Mouse (Mus musculus): ENCODE measurements around the gene Rd3l. TPM values are rescaled to one million over a fixed set of nuclear protein-coding genes. Genes with fewer than 3 reads are reported as not detected.

Gene Rd3l
- total and polyA plus RNA-seq, 3 experiments = 0.08 TPM; not detected in 2

DNA sequence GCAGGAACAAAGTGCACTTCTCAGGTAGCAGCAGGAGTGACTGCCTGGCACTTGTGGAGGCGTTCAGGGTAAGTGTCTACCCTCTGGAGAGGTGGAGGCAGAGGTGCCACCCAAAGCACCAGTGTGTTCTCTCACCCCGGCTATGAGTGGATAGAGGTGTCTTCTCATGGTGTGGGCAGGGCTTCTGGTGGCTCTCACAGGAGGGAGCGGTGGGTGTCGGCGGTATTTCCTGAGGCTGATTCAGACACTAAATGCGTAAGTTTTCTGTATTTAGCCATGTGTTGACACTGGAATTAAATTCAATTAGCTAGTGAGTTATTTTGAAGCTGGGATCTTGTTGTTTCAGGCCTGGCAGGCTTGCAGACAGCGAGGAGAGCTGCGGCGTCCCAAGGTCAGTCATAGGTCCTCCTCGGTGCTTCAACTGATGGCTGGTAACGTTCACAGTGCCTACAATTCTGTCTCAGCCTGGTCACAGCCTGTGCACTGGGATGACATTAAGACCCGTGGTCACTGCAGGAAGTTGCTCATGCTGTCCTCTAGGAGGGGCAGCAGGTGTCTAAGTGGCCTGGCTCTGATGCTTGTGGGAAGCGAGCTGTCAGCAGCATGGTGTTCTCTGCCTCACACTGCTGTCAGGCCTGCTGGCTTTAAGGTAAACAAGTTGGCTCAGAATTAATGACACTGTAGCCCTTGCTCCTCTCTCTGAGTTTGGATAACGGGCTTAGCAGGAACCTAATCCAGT, 45.0 kb upstream of the Rd3l start:
- TF ChIP-seq ZMIZ1 (IDR thresholded peaks at IDR 0.05; ENCODE audit: low read depth, low read length) (no peak), ZNF384 (IDR thresholded peaks at IDR 0.05; ENCODE audit: low read depth, low read length) (no peak)
- Histone ChIP-seq H3K4me3 (ENCODE audit: control insufficient read depth in 1 of 2, insufficient read depth in 1 of 2, low read depth in 2 of 2, low read length in 2 of 2) (no peak overlapping the region), H3K79me2 (ENCODE audit: control insufficient read depth, insufficient read depth, low read length, poor library complexity) (no peaks in the 10 kb centered on the region), H3K27me3 (ENCODE audit: control insufficient read depth in 1 of 2, insufficient read depth in 2 of 2, low read length in 2 of 2) (no peaks in the 10 kb centered on the region), H3K36me3 (ENCODE audit: control insufficient read depth in 1 of 2, insufficient read depth in 2 of 2, low read length in 2 of 2) (no peaks in the 10 kb centered on the region), H3K27ac (ENCODE audit: control insufficient read depth, low read depth, low read length) (no peak overlapping the region), H3K9me3 (replicated peaks; ENCODE audit: insufficient read depth, low read length) (peaks cover 8% of the 10 kb centered on the region), H3K4me1 (ENCODE audit: control insufficient read depth in 1 of 2, insufficient read depth in 2 of 2, low read length in 2 of 2) (no peaks in the 10 kb centered on the region), H3K9ac (ENCODE audit: control insufficient read depth, low read depth, low read length, poor library complexity, severe bottlenecking) (no peak overlapping the region)
- DNase-seq (ENCODE audit: low read depth, low spot score) = no peak

DNA sequence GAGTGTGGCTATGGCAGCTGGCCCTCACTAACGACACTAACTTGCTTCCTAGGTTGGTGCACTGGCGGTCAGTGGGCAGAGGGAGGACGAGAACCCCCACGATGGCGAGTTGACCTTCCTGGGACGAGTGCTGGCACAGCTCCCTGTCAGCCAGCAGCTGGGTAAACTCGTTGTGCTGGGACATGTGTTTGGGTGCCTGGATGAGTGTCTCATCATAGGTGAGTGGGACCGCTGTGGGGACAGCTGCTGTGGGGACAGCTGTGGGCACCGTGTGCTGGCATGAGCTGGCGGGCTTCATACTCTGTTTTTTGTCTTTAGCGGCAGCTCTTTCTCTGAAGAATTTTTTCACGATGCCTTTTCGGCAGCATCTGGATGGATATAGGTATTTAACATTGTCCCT, 44.3 kb upstream of the Rd3l start:
- no peaks in the 10 kb centered on the region for H3K36me3 ChIP-seq (ENCODE audit: control insufficient read depth in 1 of 2, insufficient read depth in 2 of 2, low read length in 2 of 2)
- H3K4me1 ChIP-seq (ENCODE audit: control insufficient read depth in 1 of 2, insufficient read depth in 2 of 2, low read length in 2 of 2) = no peaks in the 10 kb centered on the region
- no peaks in the 10 kb centered on the region for H3K79me2 ChIP-seq (ENCODE audit: control insufficient read depth, insufficient read depth, low read length, poor library complexity)
- no peak overlapping the region for H3K9ac ChIP-seq (ENCODE audit: control insufficient read depth, low read depth, low read length, poor library complexity, severe bottlenecking)
- H3K27ac ChIP-seq (ENCODE audit: control insufficient read depth, low read depth, low read length) = no peak overlapping the region
- H3K4me3 ChIP-seq (ENCODE audit: control insufficient read depth in 1 of 2, insufficient read depth in 1 of 2, low read depth in 2 of 2, low read length in 2 of 2) = no peak overlapping the region
- no peaks in the 10 kb centered on the region for H3K27me3 ChIP-seq (ENCODE audit: control insufficient read depth in 1 of 2, insufficient read depth in 2 of 2, low read length in 2 of 2)
- TF ChIP-seq TBP (IDR thresholded peaks at IDR 0.05; ENCODE audit: low read depth, low read length) (no peak), MYC (IDR thresholded peaks at IDR 0.05; ENCODE audit: low read depth, low read length) (no peak), CTCF (IDR thresholded peaks at IDR 0.05 in 2 of 3, conservative IDR thresholded peaks at IDR 0.05 in 1 of 3; ENCODE audit: control insufficient read depth in 1 of 3, insufficient read depth in 1 of 3, low read depth in 2 of 3, low read length in 3 of 3, poor library complexity in 1 of 3, severe bottlenecking in 1 of 3) (no peak), NRF1 (IDR thresholded peaks at IDR 0.05; ENCODE audit: insufficient read depth, low read depth, low read length, poor library complexity, severe bottlenecking) (no peak), BHLHE40 (IDR thresholded peaks at IDR 0.05; ENCODE audit: borderline replicate concordance, low read depth, low read length) (no peak), MAFK (IDR thresholded peaks at IDR 0.05; ENCODE audit: borderline replicate concordance, low read depth, low read length) (no peak), ZC3H11A (IDR thresholded peaks at IDR 0.05; ENCODE audit: low read depth, low read length) (no peak), TAL1 (IDR thresholded peaks at IDR 0.05; ENCODE audit: low read length) (no peak), GATA1 (IDR thresholded peaks at IDR 0.05; ENCODE audit: low read depth, low read length) (no peak), SIN3A (IDR thresholded peaks at IDR 0.05; ENCODE audit: low read length) (no peak), SMC3 (IDR thresholded peaks at IDR 0.05; ENCODE audit: low read depth, low read length) (no peak), JUND (IDR thresholded peaks at IDR 0.05; ENCODE audit: low read depth, low read length) (no peak), POLR2A (IDR thresholded peaks at IDR 0.05; ENCODE audit: control insufficient read depth in 1 of 2, insufficient read depth in 1 of 2, low read depth in 1 of 2, low read length in 2 of 2, poor library complexity in 1 of 2) (no peak), ETS1 (IDR thresholded peaks at IDR 0.05; ENCODE audit: low read depth, low read length) (no peak)
- H3K9me3 ChIP-seq (replicated peaks; ENCODE audit: insufficient read depth, low read length) = peaks cover 8% of the 10 kb centered on the region
- DNase-seq (ENCODE audit: low read depth, low spot score) = no peak
